Mouse (Mus musculus) MEL (cell line): ENCODE measurements around the gene Slc10a4. TPM values are rescaled to one million over a fixed set of nuclear protein-coding genes. Genes with fewer than 3 reads are reported as not detected.

ENCODE experiments used
- DNase-seq: peaks from one replicate; pipeline ENCODE4 v3.0.0; 2011; ENCODE audit warnings: low read depth, low spot score
- H3K27ac ChIP-seq: 2 replicates; pipeline ENCODE4 v1.5.1; 2012; ENCODE audit warnings: low read depth, mild to moderate bottlenecking, control low read depth, low read length, moderate library complexity; ENCODE audit not compliant: control insufficient read depth
- H3K27me3 ChIP-seq, 2 experiments: fragments of 150-350 bp in 1 of 2; sonication (generic) in 1 of 2; 2 replicates each; pipeline ENCODE4 v1.6.1; 2012; ENCODE audit warnings: low read length in 2 of 2, mild to moderate bottlenecking in 2 of 2, improper control_type of control experiment in 1 of 2, moderate library complexity in 1 of 2; ENCODE audit not compliant: insufficient read depth in 2 of 2, control insufficient read depth in 1 of 2
- H3K36me3 ChIP-seq, 2 experiments: 2 replicates each; pipeline ENCODE4 v1.6.1; 2012 to 2014; ENCODE audit warnings: low read length in 2 of 2, improper control_type of control experiment in 1 of 2, inconsistent platforms in 1 of 2, mild to moderate bottlenecking in 1 of 2; ENCODE audit not compliant: insufficient read depth in 2 of 2, control insufficient read depth in 1 of 2
- H3K4me1 ChIP-seq, 2 experiments: fragments of 150-350 bp in 1 of 2; sonication (generic) in 1 of 2; 2 replicates each; pipeline ENCODE4 v1.6.1; 2012; ENCODE audit warnings: low read length in 2 of 2, improper control_type of control experiment in 1 of 2, mild to moderate bottlenecking in 1 of 2; ENCODE audit not compliant: insufficient read depth in 2 of 2, control insufficient read depth in 1 of 2
- H3K4me3 ChIP-seq, 2 experiments: fragments of 150-350 bp in 1 of 2; sonication (generic) in 1 of 2; 2 replicates each; pipeline ENCODE4 v1.5.1; 2012; ENCODE audit warnings: low read depth in 2 of 2, low read length in 2 of 2, mild to moderate bottlenecking in 2 of 2, moderate library complexity in 2 of 2, control low read depth in 1 of 2, improper control_type of control experiment in 1 of 2; ENCODE audit not compliant: control insufficient read depth in 1 of 2, insufficient read depth in 1 of 2
- H3K79me2 ChIP-seq: 2 replicates; pipeline ENCODE4 v1.6.1; 2012; ENCODE audit warnings: mild to moderate bottlenecking, low read length, moderate library complexity; ENCODE audit not compliant: control insufficient read depth, poor library complexity, insufficient read depth
- H3K9ac ChIP-seq: 2 replicates; pipeline ENCODE4 v1.6.1; 2012; ENCODE audit warnings: low read depth, mild to moderate bottlenecking, control low read depth, low read length, moderate library complexity; ENCODE audit not compliant: control insufficient read depth, poor library complexity, severe bottlenecking
- H3K9me3 ChIP-seq: fragments of 150-350 bp; sonication (generic); replicated peaks from 2 replicates; pipeline ENCODE4 v1.6.1; 2012; ENCODE audit warnings: mild to moderate bottlenecking, low read length, improper control_type of control experiment, moderate library complexity; ENCODE audit not compliant: insufficient read depth
- E2F4 ChIP-seq: IDR thresholded peaks from 2 replicates; pipeline ENCODE4 v1.6.1; 2011; ENCODE audit warnings: low read depth, low read length, improper control_type of control experiment, borderline replicate concordance
- EP300 ChIP-seq, 2 experiments: IDR thresholded peaks; 2 replicates each; pipeline ENCODE4 v1.6.1; 2011; ENCODE audit warnings: improper control_type of control experiment in 2 of 2, low read length in 2 of 2, low read depth in 1 of 2, mild to moderate bottlenecking in 1 of 2
- HCFC1 ChIP-seq: IDR thresholded peaks from 2 replicates; pipeline ENCODE4 v1.6.1; 2012; ENCODE audit warnings: low read depth, mild to moderate bottlenecking, inconsistent platforms, low read length, improper control_type of control experiment, moderate library complexity
- MAZ ChIP-seq: IDR thresholded peaks from 2 replicates; pipeline ENCODE4 v1.6.1; 2012; ENCODE audit warnings: low read depth, mild to moderate bottlenecking, inconsistent platforms, low read length, improper control_type of control experiment
- MYC ChIP-seq: IDR thresholded peaks from 2 replicates; pipeline ENCODE4 v1.6.1; 2011; ENCODE audit warnings: low read depth, mild to moderate bottlenecking, low read length, improper control_type of control experiment, moderate library complexity
- POLR2A ChIP-seq, 2 experiments: IDR thresholded peaks; 2 replicates each; pipeline ENCODE4 v1.6.1; 2011 to 2012; ENCODE audit warnings: low read length in 2 of 2, mild to moderate bottlenecking in 2 of 2, control low read depth in 1 of 2, improper control_type of control experiment in 1 of 2, low read depth in 1 of 2, moderate library complexity in 1 of 2; ENCODE audit not compliant: control insufficient read depth in 1 of 2, insufficient read depth in 1 of 2, poor library complexity in 1 of 2
- RCOR1 ChIP-seq: IDR thresholded peaks from 2 replicates; pipeline ENCODE4 v1.6.1; 2012; ENCODE audit warnings: low read depth, mild to moderate bottlenecking, inconsistent platforms, low read length, improper control_type of control experiment
- SMC3 ChIP-seq: IDR thresholded peaks from 2 replicates; pipeline ENCODE4 v1.6.1; 2011; ENCODE audit warnings: low read depth, low read length, improper control_type of control experiment
- ZC3H11A ChIP-seq: IDR thresholded peaks from 2 replicates; pipeline ENCODE4 v1.6.1; 2012; ENCODE audit warnings: low read depth, mild to moderate bottlenecking, inconsistent platforms, low read length, improper control_type of control experiment
- ZMIZ1 ChIP-seq: IDR thresholded peaks from 2 replicates; pipeline ENCODE4 v1.6.1; 2012; ENCODE audit warnings: low read depth, mild to moderate bottlenecking, inconsistent platforms, low read length, improper control_type of control experiment, moderate library complexity
- polyA plus RNA-seq, 2 experiments: library from polyadenylated mRNA; stranded (reverse) in 1 of 2; unstranded in 1 of 2; fragments of >175 nt in 1 of 2; fragments of >200 nt in 1 of 2; gene quantifications; 2 replicates each; pipeline versions ENCODE4 v1.2.1 to v1.2.4; 2012; ENCODE audit warnings: low replicate concordance in 2 of 2, low read depth in 1 of 2; ENCODE audit not compliant: insufficient read length in 2 of 2, insufficient read depth in 1 of 2, missing spikeins in 1 of 2
- total RNA-seq: library from RNA; depleted of rRNA; stranded (reverse); fragments of 300-350 nt; gene quantifications from 2 replicates; pipeline ENCODE4 v1.2.3, GENCODE M21; 2012; rRNA removed

Slc10a4 gene
- total and polyA plus RNA-seq, 3 experiments: not detected

- Histone ChIP-seq H3K4me3 (no peak overlapping the region), H3K36me3 (no peaks in the 10 kb centered on the region; a peak in 2 of 4 replicates)
- TF ChIP-seq MYC (no peak), EP300 (IDR thresholded peaks at IDR 0.05; ENCODE audit: low read depth in 1 of 2, low read length in 2 of 2) (no peak), ZC3H11A (no peak), HCFC1 (no peak), RCOR1 (no peak), MAZ (no peak), POLR2A (IDR thresholded peaks at IDR 0.05; ENCODE audit: control insufficient read depth in 1 of 2, insufficient read depth in 1 of 2, low read depth in 1 of 2, low read length in 2 of 2, poor library complexity in 1 of 2) (no peak), SMC3 (no peak), ZMIZ1 (no peak), E2F4 (no peak)
Observed at GRCm38 (mm10) chr5:73061506-73062155, 54.9 kb downstream of the Slc10a4 start.

More at GRCm38 (mm10) chr5:73061506-73062155, 54.9 kb downstream of the Slc10a4 start:
- Histone ChIP-seq H3K79me2 (no peaks in the 10 kb centered on the region), H3K27me3 (no peaks in the 10 kb centered on the region), H3K27ac (no peak overlapping the region), H3K9ac (no peak overlapping the region), H3K4me1 (no peaks in the 10 kb centered on the region), H3K9me3 (no peaks in the 10 kb centered on the region)
- DNase-seq: no peak

Other genes with a start within 250 kb of the Slc10a4 start
- 44.8 and 57.4 TPM in 2 replicates for gene Tec, start 138.4 kb upstream of the Slc10a4 start, total RNA-seq
- 10 to 100 TPM in 1 of 2 experiments, not detected in 1; 61.1 TPM for gene Tec, start 138.4 kb upstream of the Slc10a4 start, polyA plus RNA-seq
- 18.8 and 18.9 TPM in 2 replicates for gene Slain2, start 92.6 kb upstream of the Slc10a4 start, total RNA-seq
- gene Slain2, start 92.6 kb upstream of the Slc10a4 start, polyA plus RNA-seq: 10 to 100 TPM; 29.9 to 42.9 TPM
- 1.5 TPM in 1 of 2 replicates, not detected in the other for gene Gm10135, start 32.2 kb upstream of the Slc10a4 start, total RNA-seq
- 1 to 10 TPM in 1 of 2 experiments, not detected in 1; 6.0 TPM for gene Gm10135, start 32.2 kb upstream of the Slc10a4 start, polyA plus RNA-seq
- 18.8 and 21.5 TPM in 2 replicates for gene Fryl, start 249.7 kb downstream of the Slc10a4 start, total RNA-seq
- 100 to 1,000 TPM in 1 of 2 experiments, 10 to 100 TPM in 1; 39.7 to 188 TPM for gene Fryl, start 249.7 kb downstream of the Slc10a4 start, polyA plus RNA-seq